Mouse (Mus musculus) liver, postnatal 0 days (tissue): ENCODE results near the gene Pcf11.

Experiments
- CTCF ChIP-seq: sonication (generic); IDR thresholded peaks from 2 replicates; pipeline ENCODE4 v1.5.1; 2016; ENCODE audit warnings: antibody characterized with exemption, low read depth
- EP300 ChIP-seq: IDR thresholded peaks from 2 replicates; pipeline ENCODE4 v1.6.1; 2016; ENCODE audit warnings: antibody characterized with exemption, low read depth, mild to moderate bottlenecking

DNA sequence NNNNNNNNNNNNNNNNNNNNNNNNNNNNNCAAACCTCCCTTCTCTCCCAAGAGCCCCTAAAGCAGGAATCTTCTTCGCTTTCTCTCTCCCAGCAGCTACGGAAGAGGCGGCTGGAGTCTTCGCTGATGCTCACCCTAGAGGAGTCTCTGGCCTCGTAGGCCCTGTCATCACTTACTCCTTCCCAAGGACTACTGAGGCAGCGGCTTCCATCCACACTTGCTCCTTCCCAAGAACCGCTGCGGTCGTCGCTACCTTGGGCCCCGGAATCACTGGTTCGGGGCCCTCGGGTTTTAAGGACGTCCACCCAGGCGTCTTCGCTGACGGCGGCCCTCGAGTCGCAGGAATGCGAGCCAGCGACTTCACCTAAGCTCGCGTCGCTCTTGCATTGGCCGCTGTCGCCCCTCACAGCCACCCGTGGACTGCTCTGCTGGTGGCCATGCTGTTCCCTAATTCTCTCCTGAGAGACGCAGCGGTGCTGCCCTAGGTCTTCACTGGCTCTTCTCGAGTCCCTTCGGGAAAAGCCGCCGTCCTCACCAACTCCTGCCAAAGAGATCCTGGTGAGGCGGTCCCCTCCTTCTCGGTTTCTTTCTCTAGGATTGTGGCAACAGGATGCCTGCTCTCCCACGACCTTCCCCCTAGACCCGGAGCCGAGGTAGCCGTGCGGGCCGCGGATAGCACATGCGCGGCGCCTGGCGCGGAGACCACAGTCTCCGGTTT is 33.3 kb downstream of the Pcf11 start:
- TF ChIP-seq CTCF (no peak), EP300 (no peak)
